Mouse (Mus musculus): ENCODE measurements around the gene Cep128.

The Cep128 gene

DNA sequence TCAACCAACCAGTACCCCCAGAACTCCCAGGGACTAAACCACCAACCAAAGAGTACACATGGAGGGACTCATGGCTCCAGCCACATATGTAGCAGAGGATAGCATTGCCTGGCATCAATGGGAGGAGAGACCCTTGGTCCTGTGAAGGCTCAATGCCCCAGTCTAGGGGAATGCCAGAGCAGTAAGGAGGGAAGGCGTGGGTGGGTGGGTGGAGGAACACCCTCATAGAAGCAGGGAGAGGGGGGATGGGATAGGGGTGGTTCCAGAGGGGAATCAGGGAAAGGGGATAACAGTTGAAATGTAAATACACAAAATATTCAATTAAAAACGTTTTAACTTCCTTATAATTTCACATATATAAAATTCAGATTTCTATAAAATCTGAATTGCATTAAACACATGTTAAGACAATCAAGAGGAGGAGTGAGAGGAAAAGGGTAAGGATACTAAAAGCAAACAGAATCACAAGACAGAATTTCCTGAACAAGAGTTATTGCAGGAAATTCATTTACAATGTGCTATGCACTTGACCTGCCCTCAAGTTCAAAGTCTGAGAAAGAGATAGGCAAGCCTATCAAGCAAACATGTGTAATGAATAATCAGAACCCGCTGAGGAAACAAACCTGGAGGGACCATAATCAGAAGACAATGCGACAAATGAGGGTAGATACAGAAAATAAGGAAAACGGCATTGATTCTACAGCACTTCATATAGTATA is 207.2 kb downstream of the Cep128 start:
- no peak for DNase-seq (ENCODE audit: low spot score in 2 of 2)

DNA sequence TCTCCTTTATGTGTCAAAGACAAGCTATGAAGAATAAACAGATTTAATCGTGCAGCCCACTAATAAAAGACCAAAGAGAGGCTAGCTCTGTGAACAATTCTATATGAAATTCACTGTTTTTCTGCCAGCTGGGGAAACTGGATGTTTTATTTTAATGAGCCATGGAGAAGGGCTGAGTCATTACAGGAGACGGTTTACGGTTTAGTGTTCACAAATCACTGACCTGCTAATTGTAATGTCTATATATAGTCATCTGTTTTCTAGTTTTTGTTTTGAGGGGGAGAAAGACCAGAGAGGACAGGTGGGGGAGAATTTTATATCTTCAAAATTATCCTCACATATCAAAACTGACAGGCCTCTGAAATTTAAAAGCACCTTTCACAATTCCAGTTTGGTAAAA is 212.6 kb downstream of the Cep128 start:
- DNase-seq (ENCODE audit: low spot score in 2 of 2) = no peak

DNA sequence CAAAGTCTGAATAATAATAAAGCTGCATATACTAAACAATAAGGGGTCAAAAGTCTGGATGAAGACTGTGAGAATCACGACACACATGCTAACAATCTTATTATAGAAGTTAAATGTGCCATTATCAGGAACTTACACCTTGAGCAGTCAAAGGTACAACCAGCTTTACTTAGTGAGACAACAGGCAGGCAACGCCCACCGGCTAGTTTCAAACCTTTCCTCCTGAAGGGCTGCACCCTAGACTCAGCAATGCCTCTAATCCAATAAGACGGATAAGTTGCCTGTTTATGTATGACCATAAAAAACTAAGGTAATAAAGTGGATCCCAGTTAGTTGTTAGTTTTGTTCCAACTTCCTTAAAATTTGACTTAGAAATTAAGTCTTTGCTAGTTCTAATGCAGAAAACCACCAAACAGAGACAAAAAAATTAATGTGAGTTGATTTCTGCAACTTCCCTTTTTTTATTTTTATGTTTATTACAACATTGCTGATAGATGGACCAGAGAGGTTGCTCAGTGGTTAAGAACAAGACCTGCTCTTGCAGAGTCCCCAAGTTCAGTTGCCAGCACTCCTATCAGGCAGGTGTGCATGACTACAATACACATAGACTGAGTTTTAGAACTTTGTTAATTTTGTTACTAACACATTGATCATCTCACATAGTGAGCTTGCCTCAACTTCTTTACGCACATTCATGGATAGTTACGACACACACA is 223.0 kb downstream of the Cep128 start:
- no peak for DNase-seq (ENCODE audit: low spot score in 2 of 2)

DNA sequence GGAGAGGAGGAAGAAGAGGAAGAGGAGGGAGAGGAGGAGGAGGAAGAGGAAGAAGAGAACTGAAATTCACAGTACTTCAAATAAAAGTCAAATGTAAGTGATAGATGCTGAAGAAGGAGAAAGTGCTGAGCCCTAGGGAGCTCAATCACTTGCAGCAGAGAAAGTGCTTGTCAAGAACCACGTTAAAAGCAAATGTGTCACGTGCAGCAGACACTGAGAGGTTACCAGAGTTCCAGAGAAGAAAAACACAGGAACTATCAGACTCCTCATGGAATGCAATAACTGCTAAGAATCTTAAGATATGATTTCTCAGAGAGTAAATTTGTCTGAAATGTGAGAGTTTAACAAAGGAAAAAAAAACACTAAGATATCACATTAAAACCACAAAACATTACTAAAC is 225.7 kb downstream of the Cep128 start:
- DNase-seq (ENCODE audit: low spot score in 2 of 2) = no peak

DNA sequence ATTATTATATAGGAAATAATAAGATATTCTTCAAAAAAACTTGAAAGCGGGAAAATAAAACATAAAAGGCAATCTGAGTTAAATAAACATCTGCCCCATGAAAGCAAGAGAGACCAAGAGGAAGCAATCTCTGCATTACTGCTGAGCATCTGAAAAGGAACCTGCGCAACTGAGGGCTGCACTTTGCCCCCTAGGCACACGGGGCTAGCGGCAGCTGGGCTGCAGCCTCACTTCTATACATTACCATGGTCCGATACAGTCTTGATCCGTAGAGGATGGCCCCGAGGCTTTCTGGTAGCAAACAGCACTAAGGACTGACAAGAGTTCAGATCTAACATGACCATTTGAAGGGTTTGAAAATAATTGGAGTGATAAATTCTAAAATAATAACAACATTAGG is 230.2 kb downstream of the Cep128 start:
- no peak for DNase-seq (ENCODE audit: low spot score in 2 of 2)

DNA sequence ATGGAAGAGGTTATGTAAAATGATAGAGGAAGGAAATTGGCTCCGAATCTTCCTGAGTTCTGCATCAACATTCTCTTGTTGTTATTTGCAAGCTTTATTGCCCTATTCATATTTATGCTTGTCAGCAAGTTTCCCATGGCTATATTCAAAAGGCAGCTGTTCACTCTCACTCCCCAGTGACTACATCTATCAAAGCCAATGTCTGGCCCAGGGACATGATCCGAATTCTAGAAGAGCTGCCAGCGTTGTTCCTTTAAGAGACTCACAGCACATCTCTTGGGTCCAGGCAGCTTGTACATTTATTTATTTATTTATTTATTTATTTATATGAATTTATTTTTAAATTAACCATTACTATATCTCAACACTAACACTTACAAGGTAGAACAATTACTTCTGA is 235.1 kb downstream of the Cep128 start:
- no peak for DNase-seq (ENCODE audit: low spot score in 2 of 2)

DNA sequence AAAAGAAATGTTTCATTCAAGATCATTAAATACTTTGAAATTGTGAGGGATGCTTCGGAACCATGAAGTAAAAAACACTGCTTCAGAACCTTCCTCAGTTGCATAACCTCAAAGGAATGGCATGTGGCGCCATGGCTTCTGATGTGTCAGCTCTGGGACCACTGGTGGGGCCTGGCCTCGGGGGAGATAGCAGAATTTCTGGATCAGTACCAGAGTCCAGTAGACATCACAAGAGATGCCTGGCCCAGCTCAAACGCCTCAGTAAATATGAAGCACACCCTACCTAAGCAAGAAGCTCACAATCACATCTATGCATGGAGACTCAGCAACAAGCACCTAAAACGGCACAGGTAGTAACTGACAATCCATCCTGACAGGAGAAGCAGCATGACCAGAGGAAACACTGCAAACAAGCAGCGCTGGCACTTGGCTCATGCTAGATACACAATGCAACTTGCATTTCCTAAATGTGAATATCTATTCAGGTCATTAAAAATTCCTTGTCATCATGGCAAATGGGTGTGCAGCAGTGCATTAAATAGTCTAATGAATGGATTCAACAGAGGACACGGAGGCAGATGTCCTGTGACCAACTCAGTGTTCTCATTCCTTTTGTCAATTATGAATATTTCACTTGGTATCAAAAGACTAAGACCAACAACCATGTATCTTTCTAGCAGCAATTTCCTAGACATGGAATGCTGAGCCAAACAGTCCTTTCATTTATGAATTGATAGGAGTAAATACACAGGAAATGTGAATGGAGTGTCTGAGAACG is 249.3 kb downstream of the Cep128 start:
- DNase-seq (ENCODE audit: low spot score in 2 of 2) = no peak

DNA sequence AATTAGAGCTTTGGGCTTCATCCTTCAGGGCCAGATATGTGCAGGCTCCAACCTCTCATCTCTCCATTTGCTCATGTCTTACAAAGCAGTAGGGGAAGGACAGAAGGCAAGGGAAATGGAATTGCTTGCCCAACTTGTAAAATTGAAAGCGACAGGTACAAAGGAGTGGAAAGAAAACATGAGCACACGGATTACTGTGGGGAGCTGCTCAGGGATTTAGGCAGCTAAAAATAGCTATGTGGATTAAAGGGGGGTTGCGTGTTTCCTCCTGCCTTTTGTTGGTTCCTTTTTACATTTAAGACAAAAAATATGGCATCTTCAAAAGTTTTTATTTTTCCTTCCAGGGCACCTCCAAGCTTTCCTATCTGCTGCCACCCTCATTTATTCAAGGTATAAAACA is 269.2 kb downstream of the Cep128 start:
- DNase-seq (ENCODE audit: low spot score in 2 of 2) = no peak

DNA sequence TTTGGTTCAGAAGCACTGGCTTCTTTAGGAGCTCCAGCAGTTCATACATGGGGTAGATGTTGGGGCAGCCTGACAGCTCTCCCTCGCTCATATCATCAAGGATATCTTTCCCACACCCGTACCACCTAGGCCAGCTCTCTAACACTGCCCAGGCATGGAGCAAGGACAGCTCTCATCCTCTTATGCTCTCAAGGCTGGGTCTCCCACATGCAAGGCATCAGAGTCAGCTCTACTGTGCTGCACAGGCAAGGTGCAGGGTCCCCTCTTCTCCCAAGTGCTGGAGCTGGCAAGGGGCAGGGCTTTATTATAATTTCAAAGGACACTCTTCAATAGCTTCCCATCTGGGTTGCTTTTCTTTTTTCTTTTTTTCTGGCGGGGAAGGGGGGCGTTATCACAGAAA is 280.9 kb downstream of the Cep128 start:
- DNase-seq (ENCODE audit: low spot score in 2 of 2) = no peak

DNA sequence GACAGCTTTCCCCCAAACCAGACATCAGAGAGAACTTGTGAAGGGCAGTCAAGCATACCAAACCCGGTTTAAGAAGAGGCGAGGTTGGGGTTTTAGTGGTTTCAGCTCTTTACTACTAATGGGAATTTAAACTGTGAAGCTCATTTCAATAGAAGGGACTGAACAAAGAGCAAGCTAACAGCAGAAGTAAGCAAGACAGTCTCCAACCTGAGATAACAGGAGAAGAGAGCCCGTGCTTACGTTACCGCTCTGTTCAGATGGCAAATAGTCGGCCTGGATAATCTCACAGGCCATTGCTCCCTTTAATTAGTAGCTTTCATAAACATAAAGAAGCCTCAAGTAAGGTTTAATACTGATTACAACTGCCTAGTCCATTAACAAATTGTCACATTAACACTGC is 286.3 kb downstream of the Cep128 start:
- DNase-seq (ENCODE audit: low spot score in 2 of 2) = no peak

DNA sequence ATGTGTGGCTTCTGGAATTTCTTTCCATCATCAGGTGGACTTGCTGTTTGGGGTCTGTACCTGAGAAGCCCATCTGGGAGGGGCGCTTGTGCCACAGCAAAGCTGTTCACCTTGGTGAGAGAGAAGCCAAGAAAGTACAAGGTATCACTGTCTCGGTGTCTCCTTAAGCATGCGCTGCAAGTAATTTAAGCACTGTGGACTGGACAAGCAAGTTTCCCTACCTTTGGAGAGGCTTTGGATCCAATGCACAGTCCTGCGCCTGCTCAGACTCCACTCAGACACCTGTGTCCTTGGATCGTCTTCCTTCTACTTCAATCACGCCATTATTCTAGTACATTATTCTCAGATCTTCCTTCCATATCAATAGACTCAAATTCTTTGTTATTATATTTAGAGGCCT is 288.0 kb downstream of the Cep128 start:
- DNase-seq (ENCODE audit: low spot score in 2 of 2) = no peak

DNA sequence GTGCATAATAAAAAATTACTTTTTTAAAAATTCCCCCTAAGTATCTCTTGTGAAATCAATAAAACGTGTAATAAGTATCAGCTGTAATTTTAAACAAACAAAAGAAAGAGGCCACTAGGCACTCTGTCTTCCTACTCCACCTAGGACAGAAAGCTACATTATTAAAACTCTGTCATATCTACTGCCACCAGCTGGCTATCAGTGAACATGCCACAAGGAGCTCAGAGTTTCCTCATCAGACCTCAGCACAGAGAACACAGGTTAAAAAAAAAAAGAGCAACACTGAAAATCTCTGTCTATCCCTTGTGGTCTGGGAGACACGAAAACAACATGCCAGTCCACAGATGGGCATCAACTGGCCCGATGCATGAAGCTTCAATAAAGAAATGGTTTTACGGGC is 295.9 kb downstream of the Cep128 start:
- no peak for DNase-seq (ENCODE audit: low spot score in 2 of 2)

DNA sequence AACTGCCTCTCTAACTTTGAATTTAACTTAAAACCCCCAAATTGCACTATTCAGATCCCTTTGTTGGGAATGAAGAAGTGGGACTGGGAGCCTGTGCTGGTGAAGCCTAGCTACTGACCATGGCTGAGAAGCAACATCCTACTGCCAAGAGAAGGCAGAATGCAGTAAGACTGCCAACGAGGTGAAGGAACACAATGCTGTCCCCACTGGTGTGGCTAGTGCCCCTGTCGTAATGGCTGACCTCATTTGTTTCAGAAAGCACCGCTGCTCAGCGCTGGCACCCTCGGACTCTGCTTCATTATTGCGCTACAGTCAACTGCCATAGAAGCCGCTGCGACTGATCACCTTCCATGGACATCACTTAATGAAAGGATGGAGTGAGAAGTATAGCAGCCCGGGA is 298.2 kb downstream of the Cep128 start:
- DNase-seq (ENCODE audit: low spot score in 2 of 2) = no peak

DNA sequence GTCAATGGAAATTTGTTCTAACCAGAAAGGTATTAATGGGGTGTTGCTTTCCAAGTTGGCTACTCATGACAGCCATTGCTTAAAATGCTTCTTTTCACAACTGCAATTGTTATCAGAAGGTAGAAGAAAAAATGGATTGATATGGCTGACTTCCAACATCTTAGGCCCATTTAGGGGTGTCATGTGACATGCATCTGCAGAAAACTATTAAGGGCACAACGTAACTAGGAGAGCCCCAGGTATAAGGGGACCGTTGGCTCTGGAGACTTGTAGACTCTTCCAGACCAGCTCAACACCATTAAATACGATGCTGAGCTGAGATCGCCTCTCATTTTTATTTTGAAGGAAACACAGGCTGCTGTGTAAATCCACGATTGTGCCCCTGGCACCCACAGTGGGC is 308.6 kb downstream of the Cep128 start:
- DNase-seq (ENCODE audit: low spot score in 2 of 2) = no peak

DNA sequence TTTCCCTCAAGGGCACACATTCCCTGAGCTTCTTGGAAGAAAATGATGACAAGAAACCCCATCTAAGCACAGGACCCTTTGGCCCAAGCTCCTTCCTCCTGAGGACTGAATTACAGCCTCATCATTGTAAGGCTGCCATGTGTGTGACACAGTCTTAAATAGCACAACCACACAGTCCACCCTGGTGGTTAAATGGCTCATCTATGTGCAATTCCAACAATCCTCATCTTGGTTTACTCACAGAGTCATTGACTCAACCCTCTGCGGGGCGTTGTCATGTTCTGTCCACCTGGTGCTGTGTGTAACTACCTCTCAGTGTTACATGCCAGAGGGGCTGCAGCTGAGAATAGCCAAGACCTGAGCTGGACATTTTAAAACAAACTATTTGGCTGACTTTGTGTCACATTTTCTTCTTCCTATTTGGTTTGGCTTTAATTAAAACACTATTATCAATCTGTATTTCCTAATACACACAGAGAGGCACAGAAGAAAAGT is 313.6 kb downstream of the Cep128 start:
- no peak for DNase-seq (ENCODE audit: low spot score in 2 of 2)

DNA sequence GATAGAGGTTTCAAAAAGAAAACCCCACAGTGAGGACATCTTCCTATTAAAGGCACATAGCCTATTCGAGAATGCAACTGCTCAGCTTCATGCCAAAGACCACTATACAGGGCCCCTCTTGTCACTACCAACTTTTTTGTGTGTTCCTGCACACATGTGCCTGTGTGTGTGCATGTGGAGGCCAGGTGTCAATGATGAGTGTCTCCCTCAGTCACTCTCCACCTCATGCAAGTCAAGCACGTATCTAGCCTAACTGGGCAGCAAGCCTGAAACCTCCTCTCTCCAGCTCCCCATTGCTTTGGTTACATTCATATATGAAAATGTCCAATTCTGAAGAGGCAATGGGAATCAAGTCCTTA is 317.1 kb downstream of the Cep128 start:
- DNase-seq (ENCODE audit: low spot score in 2 of 2) = no peak

DNA sequence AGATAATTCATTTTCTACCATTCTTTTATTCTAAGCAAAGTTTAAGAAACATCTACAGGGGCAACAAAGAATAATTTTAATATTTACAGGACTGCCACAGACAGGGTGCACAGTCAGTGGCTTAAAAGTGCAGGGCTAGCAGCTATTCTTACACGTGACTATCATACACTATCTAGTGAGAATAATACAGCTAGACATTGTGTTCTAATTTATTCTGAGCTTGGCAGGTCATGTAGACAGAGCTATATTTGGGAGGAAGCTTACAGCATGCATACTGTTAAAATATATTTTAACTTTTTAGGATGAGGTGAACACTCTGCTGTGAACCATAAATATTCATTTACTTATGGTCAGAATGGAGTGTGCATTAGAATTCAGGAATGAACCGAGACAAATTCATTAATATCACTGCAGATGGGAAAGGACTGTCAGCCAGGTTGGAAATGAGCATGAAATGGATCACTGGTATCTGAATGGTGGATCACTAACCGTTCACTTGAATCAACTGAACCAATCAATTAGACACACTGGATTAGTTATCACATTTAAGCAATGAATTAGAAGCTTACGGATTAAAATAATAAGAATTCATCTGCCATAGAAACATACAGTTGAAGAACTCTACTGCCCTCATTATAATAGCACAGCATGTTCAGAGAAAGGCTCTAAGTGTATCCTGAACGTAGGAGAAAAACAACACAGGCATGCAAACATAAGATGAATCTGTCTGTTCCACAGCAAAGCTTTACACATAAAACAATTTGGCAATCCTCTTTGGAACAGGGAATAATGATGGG is 317.7 kb downstream of the Cep128 start:
- DNase-seq (ENCODE audit: low spot score in 2 of 2) = no peak

DNA sequence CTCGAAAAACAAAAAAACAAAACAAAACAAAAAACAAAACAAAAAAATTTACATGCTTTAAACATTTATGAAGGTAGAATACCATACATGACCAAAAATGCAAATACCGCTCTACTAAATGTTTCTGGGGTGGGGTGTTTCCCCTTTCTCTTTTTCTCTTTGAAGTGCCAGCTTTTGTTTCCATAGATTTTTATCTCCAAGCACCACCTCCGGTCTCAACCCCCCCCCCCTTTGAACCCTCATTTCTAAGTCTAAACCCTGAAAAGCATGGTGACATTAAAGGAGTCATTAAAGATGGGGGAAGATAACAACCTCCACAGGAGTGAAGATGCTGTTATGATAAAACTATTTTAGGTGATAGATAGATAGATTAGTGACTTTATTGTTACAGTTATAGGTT is 318.8 kb downstream of the Cep128 start:
- no peak for DNase-seq (ENCODE audit: low spot score in 2 of 2)

DNA sequence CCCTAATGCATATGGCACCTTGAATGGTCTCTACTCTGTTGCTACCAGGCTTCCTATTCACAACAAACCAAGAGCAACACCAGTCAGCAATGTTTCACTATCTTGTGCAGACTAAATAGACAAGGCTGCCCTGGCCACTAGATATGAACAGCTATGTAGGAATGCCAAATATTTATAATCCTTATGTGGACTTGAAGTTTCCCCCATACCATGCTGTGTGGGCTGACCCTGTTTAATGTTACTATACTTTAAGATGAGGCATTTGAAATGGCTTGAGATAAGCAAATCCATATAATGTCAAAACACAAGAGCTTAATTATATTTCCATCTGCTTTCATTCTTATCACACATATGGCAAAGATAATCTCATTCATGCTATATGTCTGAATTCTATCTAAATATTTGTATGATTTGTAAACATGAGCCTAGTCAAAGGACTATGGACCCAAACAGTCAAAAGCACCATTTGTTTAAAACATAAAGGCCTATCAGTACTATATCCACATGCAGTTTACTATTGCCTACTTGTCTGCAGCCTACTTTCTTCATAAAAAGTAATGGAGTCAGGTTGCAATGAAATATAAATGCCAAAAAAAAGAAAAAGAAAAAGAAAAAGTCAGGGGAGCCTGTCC is 319.7 kb downstream of the Cep128 start:
- no peak for DNase-seq (ENCODE audit: low spot score in 2 of 2)

DNA sequence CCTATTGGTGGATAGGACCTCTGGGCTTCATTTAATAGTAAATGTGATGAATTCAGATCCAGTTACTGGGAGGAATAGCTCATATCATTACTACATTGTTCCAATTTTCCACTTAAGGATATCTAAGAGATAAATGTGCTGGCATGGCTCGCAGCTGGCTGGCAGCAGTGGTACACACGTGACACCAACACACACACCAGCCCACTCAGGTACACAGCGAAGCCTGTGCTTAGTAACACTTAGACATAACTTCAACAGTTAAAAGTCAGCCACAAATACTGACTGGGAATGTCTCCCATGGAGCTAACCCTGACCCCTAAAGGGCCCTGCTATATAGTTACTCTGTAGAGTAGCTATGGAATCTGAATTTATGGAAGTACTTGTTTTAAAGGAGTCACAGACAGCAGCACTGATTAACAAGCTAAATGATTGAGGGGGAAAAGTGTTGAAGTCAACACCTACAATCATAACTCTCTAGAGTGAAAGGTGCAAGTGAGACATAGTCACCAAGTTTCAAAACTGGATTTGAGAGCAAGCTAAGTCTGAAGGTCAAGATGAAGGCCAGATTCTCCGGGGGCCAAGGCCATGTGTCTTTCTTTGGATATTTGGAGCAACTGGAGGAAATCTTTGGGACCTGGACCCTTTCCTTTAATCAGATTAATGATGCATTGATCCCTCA is 320.7 kb downstream of the Cep128 start:
- DNase-seq (ENCODE audit: low spot score in 2 of 2) = no peak

DNA sequence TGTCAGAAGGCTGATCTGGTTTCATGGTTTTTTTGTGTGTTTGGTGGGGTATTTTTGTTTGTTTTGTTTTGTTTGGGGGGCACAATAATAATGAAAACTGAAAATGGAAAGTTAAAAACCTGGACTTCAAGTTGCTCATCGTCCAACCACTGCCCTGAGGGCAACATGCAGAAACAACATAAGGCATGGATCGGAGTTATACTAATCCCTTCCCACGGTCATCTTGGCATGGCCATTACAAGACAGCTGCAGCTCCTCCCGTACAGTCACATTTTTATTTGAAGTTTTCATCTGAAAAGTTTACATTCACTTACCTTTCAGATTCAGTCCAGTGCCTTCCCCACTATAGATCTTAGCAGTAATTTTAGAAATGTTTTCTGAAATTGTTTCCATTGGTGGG is 321.5 kb downstream of the Cep128 start:
- no peak for DNase-seq (ENCODE audit: low spot score in 2 of 2)

Measured in spleen, postnatal 36 days (tissue).